Mouse (Mus musculus) layer of hippocampus, adult 8-10 months (tissue): ENCODE results near the gene D930007J09Rik. TPM values are rescaled to one million over a fixed set of nuclear protein-coding genes. Genes with fewer than 3 reads are reported as not detected.

Experiments used
- DNase-seq, 2 experiments: peaks; one replicate each; pipeline ENCODE4 v3.0.0; 2022; ENCODE audit warnings: low spot score in 2 of 2
- total RNA-seq, 4 experiments: library from RNA; stranded (reverse); gene quantifications; 2 replicates each; pipeline ENCODE4 v1.2.4; 2022

The D930007J09Rik gene
- 1 to 10 TPM in 2 of 4 experiments, not detected in 2; 1.3 to 1.6 TPM for total RNA-seq

GRCm38 (mm10) chr13:32802259-32803081, at the start of gene D930007J09Rik:
TSS of gene D930007J09Rik (minus strand) at chr13:32802849.
- peak; percentile 31 to 36 for DNase-seq

- DNase-seq = peak in 1 of 2 experiments; percentile 55
Measured at GRCm38 (mm10) chr13:32851967-32852366, 49.3 kb upstream of the D930007J09Rik start.

- no peak for DNase-seq
Measured at GRCm38 (mm10) chr13:32850668-32851404, 48.2 kb upstream of the D930007J09Rik start, which contains the start of gene Serpinb1a. TSS of gene Serpinb1a (minus strand) at chr13:32851185.

- DNase-seq = no peak
Measured at GRCm38 (mm10) chr13:32850156-32850555, 47.5 kb upstream of the D930007J09Rik start.

GRCm38 (mm10) chr13:32849531-32850123, 47.0 kb upstream of the D930007J09Rik start:
- no peak for DNase-seq

GRCm38 (mm10) chr13:32849092-32849491, 46.4 kb upstream of the D930007J09Rik start:
- DNase-seq = no peak

GRCm38 (mm10) chr13:32846221-32846620, 43.6 kb upstream of the D930007J09Rik start:
- DNase-seq = no peak

GRCm38 (mm10) chr13:32841349-32841748, 38.7 kb upstream of the D930007J09Rik start:
- DNase-seq = no peak

- no peak for DNase-seq
Measured at GRCm38 (mm10) chr13:32839314-32839713, 36.7 kb upstream of the D930007J09Rik start.

GRCm38 (mm10) chr13:32834513-32834912, 31.9 kb upstream of the D930007J09Rik start:
- DNase-seq = no peak

GRCm38 (mm10) chr13:32833237-32833636, 30.6 kb upstream of the D930007J09Rik start:
- no peak for DNase-seq

- no peak for DNase-seq
Measured at GRCm38 (mm10) chr13:32832776-32833175, 30.1 kb upstream of the D930007J09Rik start.

GRCm38 (mm10) chr13:32831505-32832273, 29.0 kb upstream of the D930007J09Rik start:
- DNase-seq = no peak

GRCm38 (mm10) chr13:32828886-32829285, 26.2 kb upstream of the D930007J09Rik start:
- no peak for DNase-seq

- DNase-seq = peak in 1 of 2 experiments; percentile 63
Measured at GRCm38 (mm10) chr13:32827951-32828350, 25.3 kb upstream of the D930007J09Rik start.

- DNase-seq = no peak
Measured at GRCm38 (mm10) chr13:32827111-32827822, 24.6 kb upstream of the D930007J09Rik start.

GRCm38 (mm10) chr13:32825546-32825945, 22.9 kb upstream of the D930007J09Rik start:
- DNase-seq = no peak

GRCm38 (mm10) chr13:32824377-32825330, 22.0 kb upstream of the D930007J09Rik start:
- DNase-seq = no peak

GRCm38 (mm10) chr13:32823126-32823525, 20.5 kb upstream of the D930007J09Rik start:
- DNase-seq = no peak
